Mouse (Mus musculus) lung, embryonic 16.5 days (tissue): ENCODE measurements around the gene Serpina3m. TPM values are rescaled to one million over a fixed set of nuclear protein-coding genes. Genes with fewer than 3 reads are reported as not detected.
A peak's percentile ranks its signal among the peaks of the same experiment; 100 is the strongest.

Source experiments
- ATAC-seq: fragments of 200-750 bp; cut with Nextera tagmentation; 2 replicates; pipeline ENCODE4 v1.8.0; 2017; ENCODE audit warnings: low read depth, mild to moderate bottlenecking, moderate library complexity
- H3K27ac ChIP-seq: fragments of 300-500 bp; sonication (generic); 2 replicates; pipeline ENCODE4 v1.5.1; 2014; ENCODE audit warnings: mild to moderate bottlenecking, control low read depth, low read length
- H3K27me3 ChIP-seq: fragments of 300-500 bp; sonication (generic); 2 replicates; pipeline ENCODE4 v1.6.1; 2014; ENCODE audit warnings: low read depth, low read length, mixed read lengths; ENCODE audit not compliant: control insufficient read depth, insufficient read depth
- H3K36me3 ChIP-seq: fragments of 300-500 bp; sonication (generic); 2 replicates; pipeline ENCODE4 v1.6.1; 2014; ENCODE audit warnings: low read length; ENCODE audit not compliant: control insufficient read depth, insufficient read depth
- H3K4me1 ChIP-seq: fragments of 300-500 bp; sonication (generic); replicated peaks from 2 replicates; pipeline ENCODE4 v1.6.1; 2014; ENCODE audit warnings: low read length, mixed read lengths; ENCODE audit not compliant: control insufficient read depth, insufficient read depth
- H3K4me2 ChIP-seq: fragments of 300-500 bp; sonication (generic); 2 replicates; pipeline ENCODE4 v1.6.1; 2014; ENCODE audit warnings: low read depth, low read length, control low read depth
- H3K4me3 ChIP-seq: fragments of 300-500 bp; sonication (generic); 2 replicates; pipeline ENCODE4 v1.5.1; 2014; ENCODE audit warnings: mild to moderate bottlenecking, low read length, control low read depth
- H3K9ac ChIP-seq: fragments of 300-500 bp; sonication (generic); 2 replicates; pipeline ENCODE4 v1.6.1; 2014; ENCODE audit warnings: low read length, control low read depth
- H3K9me3 ChIP-seq: fragments of 300-500 bp; sonication (generic); 2 replicates; pipeline ENCODE4 v1.6.1; 2016; ENCODE audit warnings: low read length; ENCODE audit not compliant: control insufficient read depth
- WGBS: fragments of 180-500 bp; shearing (Covaris S2); extraction: QIAGEN DNeasy Blood & Tissue Kit; methylation state at CpG from one replicate; pipeline ENCODE4 v1.1.7; 2014; 5-methylcytosine and 5-hydroxymethylcytosine counted together
- polyA plus RNA-seq: library from polyadenylated mRNA; unstranded; fragments of >200 nt; fragmentation: Nextera tagmentation; extraction: Ambion mirVana; gene quantifications from 2 replicates; pipeline ENCODE4 v1.2.1, GENCODE M21; 2015

Gene Serpina3m
- polyA plus RNA-seq, 1 experiment from 2014 or later: not detected

DNA sequence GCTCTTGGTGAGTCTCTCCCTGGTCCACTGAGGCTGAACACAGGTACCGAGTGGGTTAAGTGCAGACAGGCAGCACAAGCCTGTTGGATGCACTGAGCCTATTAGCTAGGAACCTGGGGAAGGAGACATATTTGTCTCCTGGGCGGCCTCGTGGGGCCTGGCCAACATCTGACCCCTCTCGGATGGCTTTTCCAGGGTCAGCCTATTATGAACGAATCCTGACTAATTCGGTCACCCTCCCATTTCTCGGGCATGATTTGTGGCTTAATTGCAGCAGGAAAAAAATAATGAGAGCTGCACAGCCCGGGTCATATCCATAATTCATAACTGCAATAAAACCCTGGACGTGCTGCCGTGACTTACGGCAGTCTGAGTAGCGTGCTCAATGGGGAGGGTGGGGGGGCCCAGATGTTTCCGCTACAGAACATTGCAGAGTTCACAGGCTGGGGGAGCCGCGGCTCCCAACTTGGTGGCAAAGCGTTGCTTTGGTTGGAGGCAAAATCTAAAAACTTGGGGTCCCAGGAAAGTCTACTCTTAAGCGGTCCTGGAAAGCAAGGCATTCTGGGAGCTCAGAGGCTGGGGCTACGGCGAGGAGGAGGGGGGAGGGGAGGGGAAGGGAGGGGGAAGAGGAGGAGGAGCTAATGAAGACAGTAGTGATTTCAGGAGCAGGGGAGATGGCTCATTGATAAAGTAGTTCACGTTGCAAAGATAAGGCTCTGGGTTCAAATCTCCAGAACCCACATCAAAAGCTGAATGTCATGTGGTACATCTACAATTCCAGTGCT, 95.9 kb downstream of the Serpina3m start:
- Histone ChIP-seq H3K9me3 (no peaks in the 10 kb centered on the region), H3K9ac (no peak overlapping the region), H3K27ac (no peak overlapping the region), H3K4me3 (no peak overlapping the region), H3K36me3 (no peaks in the 10 kb centered on the region), H3K4me2 (no peak overlapping the region), H3K27me3 (no peaks in the 10 kb centered on the region), H3K4me1 (no peaks in the 10 kb centered on the region)
- ATAC-seq: no peak
- 69% methylated on average over 20 of the region's 20 CpGs for WGBS

GRCm38 (mm10) chr12:104440087-104440760, 101.9 kb downstream of the Serpina3m start:
- H3K4me2 ChIP-seq: no peak overlapping the region
- H3K36me3 ChIP-seq: no peaks in the 10 kb centered on the region
- no peak overlapping the region for H3K4me3 ChIP-seq
- no peaks in the 10 kb centered on the region for H3K4me1 ChIP-seq
- H3K9ac ChIP-seq: no peak overlapping the region
- no peaks in the 10 kb centered on the region for H3K9me3 ChIP-seq
- no peaks in the 10 kb centered on the region; the same call in 1 of the 2 replicates for H3K27me3 ChIP-seq
- no peak overlapping the region for H3K27ac ChIP-seq
- peak; percentile 43; the same call in 1 of the 2 replicates for ATAC-seq
- WGBS: 9% methylated on average over 22 of the region's 22 CpGs

DNA sequence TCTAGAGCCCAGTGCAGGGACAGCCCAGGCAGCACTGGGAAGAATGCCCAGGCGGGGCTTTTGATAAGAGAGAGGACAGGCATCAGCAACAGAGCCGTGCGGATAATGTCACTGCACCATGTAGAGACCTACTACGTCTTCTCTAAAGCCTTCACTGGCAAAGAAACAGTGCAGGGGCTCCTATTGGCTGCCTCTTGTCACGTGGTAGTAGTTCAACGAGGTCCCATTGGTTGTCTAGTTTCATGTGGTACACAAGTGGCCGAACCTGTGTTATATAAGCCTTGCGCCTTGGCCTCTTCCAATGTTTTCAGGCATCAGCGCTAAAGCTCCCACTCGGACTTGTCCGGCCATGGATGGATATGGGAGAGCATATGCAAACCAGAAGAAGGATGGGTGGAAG, 105.4 kb downstream of the Serpina3m start:
- Histone ChIP-seq H3K9ac (no peak overlapping the region), H3K27me3 (no peaks in the 10 kb centered on the region; the same call in 1 of the 2 replicates), H3K4me1 (no peaks in the 10 kb centered on the region), H3K4me2 (no peak overlapping the region), H3K27ac (no peak overlapping the region), H3K4me3 (no peak overlapping the region), H3K9me3 (no peaks in the 10 kb centered on the region), H3K36me3 (no peaks in the 10 kb centered on the region)
- no peak for ATAC-seq
- 79% methylated on average over 11 of the region's 11 CpGs for WGBS

Other genes starting within 250 kb of the Serpina3m start
- gene Serpina5, start 237.4 kb upstream of the Serpina3m start, polyA plus RNA-seq: not detected in 2 replicates
- gene Serpina3a, start 225.8 kb upstream of the Serpina3m start, polyA plus RNA-seq: not detected in 2 replicates
- gene Serpina3b, start 210.5 kb upstream of the Serpina3m start, polyA plus RNA-seq: not detected in 2 replicates
- gene Serpina3c, start 184.6 kb upstream of the Serpina3m start, polyA plus RNA-seq: 0.06 and 0.28 TPM in 2 replicates
- gene Serpina3f, start 123.9 kb upstream of the Serpina3m start, polyA plus RNA-seq: 0.06 and 0.14 TPM in 2 replicates
- 2.7 and 4.0 TPM in 2 replicates for gene Serpina3g, start 102.2 kb upstream of the Serpina3m start, polyA plus RNA-seq
- 0.23 and 0.68 TPM in 2 replicates for gene Serpina3i, start 75.4 kb upstream of the Serpina3m start, polyA plus RNA-seq
- not detected in 2 replicates for gene Serpina3j, start 23.9 kb upstream of the Serpina3m start, polyA plus RNA-seq
- not detected in 2 replicates for gene Serpina3k, start within 50 bp of the Serpina3m start, polyA plus RNA-seq
- gene Serpina3n, start 68.2 kb downstream of the Serpina3m start, polyA plus RNA-seq: 0.11 and 0.33 TPM in 2 replicates
- 0.23 and 0.31 TPM in 2 replicates for gene Gsc, start 134.8 kb downstream of the Serpina3m start, polyA plus RNA-seq